Mouse (Mus musculus) liver, embryonic 14.5 days (tissue): ENCODE data around the gene Pth1r.

ENCODE experiments used
- CTCF ChIP-seq: IDR thresholded peaks from 2 replicates; pipeline ENCODE4 v1.5.1; 2016; ENCODE audit warnings: antibody characterized with exemption, low read depth, control low read depth
- EP300 ChIP-seq: IDR thresholded peaks from 2 replicates; pipeline ENCODE4 v1.6.1; 2016; ENCODE audit warnings: antibody characterized with exemption, low read depth

- TF ChIP-seq CTCF (no peak), EP300 (no peak)
Measured at GRCm38 (mm10) chr9:110778100-110778499, 31.2 kb upstream of the Pth1r start.
